In the genomic region with DNA sequence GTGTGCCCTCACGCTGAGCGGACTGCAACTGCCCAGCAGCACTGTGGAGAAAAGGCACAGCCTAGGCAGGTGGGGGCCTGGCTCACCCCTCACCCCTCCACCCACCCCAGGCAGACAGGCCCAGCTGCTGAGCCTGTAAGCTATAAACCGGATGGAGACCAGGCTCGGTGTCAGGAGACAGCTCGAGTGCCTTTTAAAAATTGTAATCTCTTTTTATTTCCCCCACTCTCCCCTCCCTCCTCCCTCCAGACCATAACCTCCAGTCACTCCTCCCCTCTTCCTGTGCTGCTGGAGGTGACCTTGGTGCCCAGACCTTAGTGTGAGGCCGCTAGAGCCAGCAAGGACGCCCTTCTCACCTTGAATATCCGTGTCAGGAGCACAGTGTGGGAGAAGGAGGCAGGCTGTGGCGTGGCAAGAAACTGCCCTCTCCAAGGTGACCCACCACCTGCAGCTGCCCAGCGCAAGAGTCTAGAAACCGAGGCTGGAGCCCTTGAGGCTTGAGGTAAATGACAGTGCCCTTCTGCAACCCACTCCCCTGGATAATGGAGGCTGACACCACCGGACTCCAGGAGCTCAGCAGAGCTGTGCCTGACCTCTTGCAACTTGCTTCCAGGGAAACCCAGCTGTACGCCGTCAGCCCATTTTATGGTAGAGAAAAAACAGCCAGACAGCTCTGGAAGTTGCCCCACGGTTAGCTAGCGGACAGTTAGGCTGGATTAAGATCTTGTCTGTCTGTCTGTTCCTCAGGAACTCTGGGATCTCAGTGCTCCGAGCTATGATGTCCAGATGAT, we compare ENCODE assay signal across 8 mouse cellular contexts. TPM values are rescaled to one million over a fixed set of nuclear protein-coding genes. Genes with fewer than 3 reads are reported as not detected.
A peak's percentile ranks its signal among the peaks of the same experiment; 100 is the strongest.
DNase-seq lines count a peak whose midpoint lies in the region; ATAC-seq and TF ChIP-seq lines count a peak whose summit lies in the region.

No protein-coding gene starts in this region.

- H3K36me3 ChIP-seq in lung, postnatal 0 days (ENCODE audit: insufficient read depth, low read length) = no peaks in the 10 kb centered on the region
- no peaks in the 10 kb centered on the region for H3K36me3 ChIP-seq in embryonic facial prominence, embryonic 12.5 days
- H3K36me3 ChIP-seq in neural tube, embryonic 15.5 days = no peaks in the 10 kb centered on the region

- peak overlapping the region; percentile 57; the same call in 1 of the 2 replicates for H3K27ac ChIP-seq in lung, postnatal 0 days (ENCODE audit: low read length)
- H3K27ac ChIP-seq in embryonic facial prominence, embryonic 12.5 days = 0 out of 2 replicates have a peak overlapping the region, but pooled peaks have one; percentile 4
- H3K27ac ChIP-seq in neural tube, embryonic 15.5 days (replicated peaks) = 0 out of 2 replicates have a peak overlapping the region, but pooled peaks have one; percentile 10

- TF ChIP-seq POLR2A in lung, adult 2 months (IDR thresholded peaks at IDR 0.05; ENCODE audit: borderline replicate concordance, extremely low read depth, low read depth, low read length) = no peak

- WGBS in lung, postnatal 0 days = 40% methylated on average over 17 of the region's 17 CpGs
- 66% methylated on average over 17 of the region's 17 CpGs for WGBS in lung, adult 2 months
- WGBS in embryonic facial prominence, embryonic 12.5 days = 41% methylated on average over 17 of the region's 17 CpGs
- 47% methylated on average over 17 of the region's 17 CpGs for WGBS in neural tube, embryonic 15.5 days

- ATAC-seq in lung, postnatal 0 days = peak; percentile 25; the same call in 1 of the 2 replicates
- no peak for ATAC-seq in embryonic facial prominence, embryonic 12.5 days (ENCODE audit: insufficient number of reproducible peaks, insufficient read depth, low FRiP score, low TSS enrichment)
- ATAC-seq in neural tube, embryonic 15.5 days (ENCODE audit: low FRiP score) = no peak
- ATAC-seq in inflammation-experienced regulatory T-cells, adult 6 months = no peak

- no peaks in the 10 kb centered on the region for H3K4me1 ChIP-seq in lung, postnatal 0 days (ENCODE audit: insufficient read depth, low read depth, low read length)
- H3K4me1 ChIP-seq in lung, adult 2 months (ENCODE audit: control insufficient read depth, insufficient read depth, low read length) = peaks cover under 1% of the 10 kb centered on the region
- H3K4me1 ChIP-seq in embryonic facial prominence, embryonic 12.5 days = peaks cover 56% of the 10 kb centered on the region
- H3K4me1 ChIP-seq in neural tube, embryonic 15.5 days = peaks cover 26% of the 10 kb centered on the region

- no peak overlapping the region; the same call in 1 of the 2 replicates for H3K9ac ChIP-seq in lung, postnatal 0 days (replicated peaks; ENCODE audit: low read depth)
- H3K9ac ChIP-seq in embryonic facial prominence, embryonic 12.5 days = no peak overlapping the region; the same call in 1 of the 2 replicates
- no peak overlapping the region for H3K9ac ChIP-seq in neural tube, embryonic 15.5 days (replicated peaks)

- peak; percentile 52 for DNase-seq in lung, postnatal 0 days (ENCODE audit: low spot score)
- DNase-seq in lung, adult 2 months = no peak
- DNase-seq in kidney, adult 8-10 months = peak; percentile 48 to 84
- DNase-seq in natural killer cell, adult 2 months (ENCODE audit: low spot score in 2 of 2) = no peak
- no peak for DNase-seq in frontal cortex, postnatal 25 days (ENCODE audit: low spot score in 2 of 2)

- TF ChIP-seq EP300 in lung, postnatal 0 days (IDR thresholded peaks at IDR 0.05) = no peak

- no peak overlapping the region for H3K4me3 ChIP-seq in lung, postnatal 0 days (ENCODE audit: low read depth, low read length)
- no peak overlapping the region for H3K4me3 ChIP-seq in lung, adult 2 months (replicated peaks; ENCODE audit: extremely low read depth, low read depth, low read length)
- no peak overlapping the region for H3K4me3 ChIP-seq in embryonic facial prominence, embryonic 12.5 days
- H3K4me3 ChIP-seq in neural tube, embryonic 15.5 days (replicated peaks) = no peak overlapping the region

- H3K4me2 ChIP-seq in lung, postnatal 0 days (replicated peaks; ENCODE audit: low read depth, low read length) = no peak overlapping the region
- H3K4me2 ChIP-seq in embryonic facial prominence, embryonic 12.5 days (replicated peaks) = peak overlapping the region; percentile 24; the same call in 1 of the 2 replicates
- H3K4me2 ChIP-seq in neural tube, embryonic 15.5 days = no peak overlapping the region

- TF ChIP-seq CTCF in lung, postnatal 0 days (IDR thresholded peaks at IDR 0.05) = no peak
- TF ChIP-seq CTCF in lung, adult 2 months (IDR thresholded peaks at IDR 0.05; ENCODE audit: insufficient read depth, low read length) = no peak

- H3K9me3 ChIP-seq in lung, postnatal 0 days (ENCODE audit: low read length) = no peaks in the 10 kb centered on the region
- 0 out of 2 replicates have a peak, but pooled peaks cover 3% of the 10 kb centered on the region for H3K9me3 ChIP-seq in embryonic facial prominence, embryonic 12.5 days
- H3K9me3 ChIP-seq in neural tube, embryonic 15.5 days (replicated peaks) = no peaks in the 10 kb centered on the region

- H3K27me3 ChIP-seq in lung, postnatal 0 days (replicated peaks; ENCODE audit: insufficient read depth, low read length) = no peaks in the 10 kb centered on the region
- no peaks in the 10 kb centered on the region for H3K27me3 ChIP-seq in embryonic facial prominence, embryonic 12.5 days
- no peaks in the 10 kb centered on the region for H3K27me3 ChIP-seq in neural tube, embryonic 15.5 days (replicated peaks)

RNA-seq across cellular contexts. Expression of gene Slc38a10, which starts 13.5 kb away (rescaled TPM):
- 66.6 and 69.4 TPM in 2 replicates for polyA plus RNA-seq in lung, postnatal 0 days (2015; fragmentation: Nextera tagmentation; extraction: Ambion mirVana)
- 132 and 170 TPM in 2 replicates for polyA plus RNA-seq in lung, adult 2 months (2012; rRNA removed)
- polyA plus RNA-seq in embryonic facial prominence, embryonic 12.5 days (2016; fragmentation: Nextera tagmentation; extraction: Ambion mirVana) = 95.0 and 99.5 TPM in 2 replicates
- polyA plus RNA-seq in neural tube, embryonic 15.5 days (2015; fragmentation: Nextera tagmentation; extraction: Ambion mirVana) = 107 and 112 TPM in 2 replicates
- polyA plus RNA-seq in inflammation-experienced regulatory T-cells, adult 6 months (2017; shearing (Covaris generic)) = 10 to 100 TPM; 39.7 to 62.8 (median 44.1) TPM

Comparison
In these comparisons a context has a peak if more than half of its experiments do, and no peak if none do; other contexts are left out.
1. DNase-seq: peak in lung, postnatal 0 days (single experiment) and kidney, adult 8-10 months (2 of 2); none in lung, adult 2 months (single experiment), natural killer cell, adult 2 months (0 of 2) and frontal cortex, postnatal 25 days (0 of 2).
2. H3K27ac ChIP-seq: peak in every context shown above with its lines; median percentile 57 in lung, postnatal 0 days; 10 in neural tube, embryonic 15.5 days; 4 in embryonic facial prominence, embryonic 12.5 days.